13 mouse cellular contexts compared by ENCODE assay signal in the genomic region with DNA sequence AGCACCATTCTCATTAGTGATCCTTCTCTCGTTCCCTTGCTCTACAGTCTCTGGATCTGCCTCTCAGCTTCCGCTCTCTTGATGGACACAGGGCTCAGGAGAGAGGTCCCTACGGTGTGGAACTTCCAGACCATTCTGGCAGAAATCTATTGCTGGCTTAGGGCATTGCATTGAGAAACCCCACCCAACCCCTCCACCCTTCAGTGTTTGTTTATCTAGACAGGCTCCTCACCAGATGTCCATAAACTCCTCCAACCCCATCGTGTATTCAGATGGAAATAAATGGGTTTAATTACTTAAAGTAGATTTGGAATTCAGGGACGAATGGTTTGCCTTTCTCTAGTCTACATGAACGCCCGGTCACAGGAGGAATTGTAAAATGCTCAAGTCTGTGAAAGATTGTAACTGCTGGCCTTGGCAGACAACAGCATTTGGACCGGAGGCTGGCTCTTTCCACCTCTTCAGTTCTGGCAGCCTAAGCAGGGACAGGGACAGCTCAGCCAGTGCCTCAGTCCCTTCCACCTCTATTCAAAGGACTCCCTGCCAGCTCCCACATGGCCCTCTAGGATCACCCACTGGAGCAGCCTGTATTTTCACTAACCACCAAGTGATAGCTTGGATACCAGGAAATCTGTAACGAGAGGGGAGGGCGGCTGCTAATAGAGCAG.
DNase-seq lines count a peak whose midpoint lies in the region; ATAC-seq and TF ChIP-seq lines count a peak whose summit lies in the region.
"Had no signal": no experiment of that assay in that cellular context is flagged by ENCODE, and none has a peak within 500 bp of the region (broad histone marks: within the 10 kb centered on the region; RNA-seq: fewer than 3 reads in every experiment).

No protein-coding gene starts in this region.

- H3K4me1 ChIP-seq in midbrain, embryonic 12.5 days = peaks cover 13% of the 10 kb centered on the region
- peaks cover 4% of the 10 kb centered on the region; the same call in 1 of the 2 replicates for H3K4me1 ChIP-seq in midbrain, embryonic 11.5 days (ENCODE audit: control insufficient read depth, insufficient read depth, low read length)
- H3K4me1 ChIP-seq in midbrain, postnatal 0 days (ENCODE audit: insufficient read depth, low read length) = no peaks in the 10 kb centered on the region
- H3K4me1 ChIP-seq: limb, embryonic 10.5 days had no signal

- DNase-seq in gastrocnemius, adult 18-20 months (ENCODE audit: low spot score) = peak; percentile 1
- no peak for DNase-seq in gastrocnemius, postnatal 10 days
- no peak for DNase-seq in midbrain, embryonic 11.5 days (ENCODE audit: low spot score, missing footprints)
- DNase-seq in cerebellum, postnatal 25 days = peak; percentile 75 to 81
- peak; percentile 64 for DNase-seq in midbrain, postnatal 0 days (ENCODE audit: low spot score)
- DNase-seq in frontal cortex, postnatal 10 days (ENCODE audit: low spot score in 2 of 2) = no peak
- no peak for DNase-seq in adrenal gland, adult 18-20 months (ENCODE audit: low spot score in 2 of 2)
- DNase-seq: lung, embryonic 14.5 days; thymus, adult 2 months had no signal

- H3K36me3 ChIP-seq in midbrain, embryonic 12.5 days = no peaks in the 10 kb centered on the region
- no peaks in the 10 kb centered on the region for H3K36me3 ChIP-seq in midbrain, embryonic 11.5 days (ENCODE audit: control insufficient read depth, insufficient read depth, low read length)
- no peaks in the 10 kb centered on the region for H3K36me3 ChIP-seq in midbrain, postnatal 0 days (ENCODE audit: insufficient read depth, low read length)
- H3K36me3 ChIP-seq: limb, embryonic 10.5 days had no signal

- H3K9me3 ChIP-seq in midbrain, embryonic 12.5 days = no peaks in the 10 kb centered on the region
- no peaks in the 10 kb centered on the region for H3K9me3 ChIP-seq in midbrain, embryonic 11.5 days (ENCODE audit: control insufficient read depth, low read length)
- H3K9me3 ChIP-seq in midbrain, postnatal 0 days (ENCODE audit: low read length) = no peaks in the 10 kb centered on the region
- H3K9me3 ChIP-seq: limb, embryonic 10.5 days had no signal

- no peak overlapping the region for H3K4me3 ChIP-seq in midbrain, embryonic 12.5 days
- H3K4me3 ChIP-seq in midbrain, embryonic 11.5 days (ENCODE audit: low read depth, low read length) = no peak overlapping the region
- H3K4me3 ChIP-seq in midbrain, postnatal 0 days (ENCODE audit: low read depth, low read length) = no peak overlapping the region
- H3K4me3 ChIP-seq: heart, adult 2 months; limb, embryonic 10.5 days had no signal

- H3K27me3 ChIP-seq in midbrain, embryonic 12.5 days = no peaks in the 10 kb centered on the region
- H3K27me3 ChIP-seq in midbrain, embryonic 11.5 days (ENCODE audit: control insufficient read depth, insufficient read depth, low read length) = no peaks in the 10 kb centered on the region
- H3K27me3 ChIP-seq in midbrain, postnatal 0 days (ENCODE audit: insufficient read depth, low read length) = no peaks in the 10 kb centered on the region

- no peak overlapping the region for H3K4me2 ChIP-seq in midbrain, embryonic 12.5 days (replicated peaks)
- no peak overlapping the region for H3K4me2 ChIP-seq in midbrain, embryonic 11.5 days
- H3K4me2 ChIP-seq in midbrain, postnatal 0 days (ENCODE audit: low read depth, low read length, poor library complexity, severe bottlenecking) = no peak overlapping the region
- H3K4me2 ChIP-seq: lung, embryonic 14.5 days had no signal

- no peak overlapping the region for H3K27ac ChIP-seq in midbrain, embryonic 12.5 days (replicated peaks)
- no peak overlapping the region for H3K27ac ChIP-seq in midbrain, embryonic 11.5 days (ENCODE audit: low read depth, low read length)
- H3K27ac ChIP-seq in midbrain, postnatal 0 days (ENCODE audit: low read depth, low read length) = no peak overlapping the region
- H3K27ac ChIP-seq: heart, adult 2 months; limb, embryonic 10.5 days had no signal

- ATAC-seq in midbrain, embryonic 12.5 days (ENCODE audit: low FRiP score, low read depth) = 0 out of 2 replicates have a peak, but pooled peaks have one; percentile 12
- no peak; the same call in 1 of the 2 replicates for ATAC-seq in midbrain, embryonic 11.5 days (ENCODE audit: low FRiP score)
- ATAC-seq in midbrain, postnatal 0 days (ENCODE audit: low FRiP score) = no peak
- ATAC-seq: inflammation-experienced regulatory T-cells, adult 6 months had no signal

- H3K9ac ChIP-seq in midbrain, embryonic 12.5 days (replicated peaks) = no peak overlapping the region
- no peak overlapping the region for H3K9ac ChIP-seq in midbrain, embryonic 11.5 days (ENCODE audit: low read length)
- H3K9ac ChIP-seq in midbrain, postnatal 0 days (replicated peaks; ENCODE audit: low read length, poor library complexity, severe bottlenecking) = no peak overlapping the region
- H3K9ac ChIP-seq: lung, embryonic 14.5 days had no signal

- WGBS in midbrain, embryonic 12.5 days = 51% methylated on average over 10 of the region's 10 CpGs
- 54% methylated on average over 10 of the region's 10 CpGs for WGBS in midbrain, embryonic 11.5 days
- 41% methylated on average over 10 of the region's 10 CpGs for WGBS in midbrain, postnatal 0 days

- no peak for TF ChIP-seq CTCF in midbrain, postnatal 0 days (IDR thresholded peaks at IDR 0.05)

Comparison
In these comparisons a context has a peak if more than half of its experiments do, and no peak if none do; other contexts are left out.
1. DNase-seq: peak in gastrocnemius, adult 18-20 months (single experiment), cerebellum, postnatal 25 days (2 of 2) and midbrain, postnatal 0 days (single experiment); none in gastrocnemius, postnatal 10 days (single experiment), midbrain, embryonic 11.5 days (single experiment), frontal cortex, postnatal 10 days (0 of 2) and adrenal gland, adult 18-20 months (0 of 2).